Mouse (Mus musculus) ES-Bruce4 (cell line): Measurements from ENCODE around the gene Hdgfl3.

ENCODE experiments used
- CTCF ChIP-seq: IDR thresholded peaks from one replicate; pipeline ENCODE4 v1.8.1; 2011; ENCODE audit warnings: low read depth, low read length
- POLR2A ChIP-seq: IDR thresholded peaks from one replicate; pipeline ENCODE4 v1.8.1; 2011; ENCODE audit warnings: low read length; ENCODE audit not compliant: insufficient read depth

- TF ChIP-seq CTCF (no peak), POLR2A (no peak)
Observed at GRCm38 (mm10) chr7:81968451-81968850, 34.2 kb upstream of the Hdgfl3 start.
